Mouse (Mus musculus): Measurements from ENCODE around the gene Sel1l.

The Sel1l gene

GRCm38 (mm10) chr12:91849045-91849467 is at the start of gene Sel1l:
Gene Sel1l, minus strand, starts transcription at chr12:91849157.
- DNase-seq = peak; percentile 98 to 99

- DNase-seq = no peak
These were observed 43.9 kb upstream of the Sel1l start for GRCm38 (mm10) chr12:91892622-91893560.

GRCm38 (mm10) chr12:91880431-91880830 is 31.5 kb upstream of the Sel1l start:
- DNase-seq = no peak

GRCm38 (mm10) chr12:91878912-91879250 is 29.9 kb upstream of the Sel1l start:
- no peak for DNase-seq

GRCm38 (mm10) chr12:91878056-91878911 is 29.3 kb upstream of the Sel1l start:
- no peak for DNase-seq

- DNase-seq = peak; percentile 66 to 73
These were observed 28.7 kb upstream of the Sel1l start for GRCm38 (mm10) chr12:91877646-91878045.

GRCm38 (mm10) chr12:91870671-91871070 is 21.7 kb upstream of the Sel1l start:
- DNase-seq = no peak

- DNase-seq = no peak
These were observed 20.4 kb upstream of the Sel1l start for GRCm38 (mm10) chr12:91869352-91869751.

- DNase-seq = no peak
These were observed 5.4 kb upstream of the Sel1l start for GRCm38 (mm10) chr12:91854330-91854729.

GRCm38 (mm10) chr12:91848394-91849044 is 438 bp downstream of the Sel1l start:
- DNase-seq = no peak

GRCm38 (mm10) chr12:91846038-91846437 is 2.9 kb downstream of the Sel1l start:
- no peak for DNase-seq

GRCm38 (mm10) chr12:91845393-91845792 is 3.6 kb downstream of the Sel1l start:
- no peak for DNase-seq

GRCm38 (mm10) chr12:91844542-91844941 is 4.4 kb downstream of the Sel1l start:
- no peak for DNase-seq

GRCm38 (mm10) chr12:91843888-91844287 is 5.1 kb downstream of the Sel1l start:
- DNase-seq = no peak

- DNase-seq = no peak
These were observed 7.2 kb downstream of the Sel1l start for GRCm38 (mm10) chr12:91841714-91842113.

- no peak for DNase-seq
These were observed 10.7 kb downstream of the Sel1l start for GRCm38 (mm10) chr12:91838261-91838660.

GRCm38 (mm10) chr12:91837401-91838065 is 11.4 kb downstream of the Sel1l start:
- DNase-seq = no peak

- DNase-seq = no peak
These were observed 15.0 kb downstream of the Sel1l start for GRCm38 (mm10) chr12:91833939-91834333.

- DNase-seq = no peak
These were observed 15.6 kb downstream of the Sel1l start for GRCm38 (mm10) chr12:91833237-91833938.

- DNase-seq = peak; percentile 37 to 53
These were observed 17.5 kb downstream of the Sel1l start for GRCm38 (mm10) chr12:91831410-91831809.

- DNase-seq = no peak
These were observed 28.5 kb downstream of the Sel1l start for GRCm38 (mm10) chr12:91820461-91820860.

GRCm38 (mm10) chr12:91818726-91819125 is 30.2 kb downstream of the Sel1l start:
- no peak for DNase-seq
